Mouse (Mus musculus): ENCODE results near the gene Myo5c. TPM values are rescaled to one million over a fixed set of nuclear protein-coding genes. Genes with fewer than 3 reads are reported as not detected.

Gene Myo5c
- polyA plus RNA-seq, 1 experiment from 2014 or later, result 0.54 TPM

- H3K9me3 ChIP-seq, result no peaks in the 10 kb centered on the region
- H3K4me3 ChIP-seq, result no peak within 1 kb of the TSS
- peaks cover 22% of the 10 kb centered on the region for H3K36me3 ChIP-seq
- H3K4me1 ChIP-seq (replicated peaks), result no peaks in the 10 kb centered on the region
- no peak for ATAC-seq (ENCODE audit: low FRiP score, low read depth)
- H3K27me3 ChIP-seq, result no peaks in the 10 kb centered on the region
- H3K9ac ChIP-seq, result no peak within 1 kb of the TSS
- 92% methylated on average over 5 of the region's 5 CpGs for WGBS
- no peak within 1 kb of the TSS for H3K27ac ChIP-seq (replicated peaks)
- H3K4me2 ChIP-seq, result no peak within 1 kb of the TSS
Observed at GRCm38 (mm10) chr9:75347458-75347857, 115.6 kb downstream of the Myo5c start, which contains the start of gene Bcl2l10. TSS of gene Bcl2l10 (plus strand) at chr9:75347758.

- H3K9ac ChIP-seq, result no peak overlapping the region
- H3K4me2 ChIP-seq, result no peak overlapping the region
- no peaks in the 10 kb centered on the region for H3K4me1 ChIP-seq (replicated peaks)
- 93% methylated on average over 17 of the region's 17 CpGs for WGBS
- no peak overlapping the region for H3K4me3 ChIP-seq
- ATAC-seq (ENCODE audit: low FRiP score, low read depth), result no peak
- H3K27ac ChIP-seq (replicated peaks), result no peak overlapping the region
- H3K36me3 ChIP-seq, result peaks cover 16% of the 10 kb centered on the region
- no peaks in the 10 kb centered on the region for H3K27me3 ChIP-seq
- H3K9me3 ChIP-seq, result no peaks in the 10 kb centered on the region
Observed at GRCm38 (mm10) chr9:75348066-75348465, 116.2 kb downstream of the Myo5c start.

GRCm38 (mm10) chr9:75348641-75349040 is 116.8 kb downstream of the Myo5c start:
- no peak overlapping the region for H3K9ac ChIP-seq
- H3K4me2 ChIP-seq, result no peak overlapping the region
- no peaks in the 10 kb centered on the region for H3K9me3 ChIP-seq
- no peak overlapping the region for H3K4me3 ChIP-seq
- H3K27me3 ChIP-seq, result no peaks in the 10 kb centered on the region
- H3K27ac ChIP-seq (replicated peaks), result no peak overlapping the region
- peaks cover 14% of the 10 kb centered on the region; the same call in 1 of the 2 replicates for H3K36me3 ChIP-seq
- H3K4me1 ChIP-seq (replicated peaks), result no peaks in the 10 kb centered on the region
- no peak for ATAC-seq (ENCODE audit: low FRiP score, low read depth)
- WGBS, result 75% methylated on average over 3 of the region's 3 CpGs

GRCm38 (mm10) chr9:75353094-75353493 is 121.3 kb downstream of the Myo5c start:
- Histone ChIP-seq H3K9me3 (no peaks in the 10 kb centered on the region), H3K4me1 (replicated peaks) (no peaks in the 10 kb centered on the region), H3K36me3 (no peaks in the 10 kb centered on the region), H3K27ac (replicated peaks) (no peak overlapping the region), H3K4me2 (no peak overlapping the region), H3K4me3 (no peak overlapping the region), H3K9ac (no peak overlapping the region), H3K27me3 (no peaks in the 10 kb centered on the region)
- WGBS, result 81% methylated on average over 8 of the region's 8 CpGs
- no peak for ATAC-seq (ENCODE audit: low FRiP score, low read depth)

Other genes with a start within 250 kb of the Myo5c start
- gene Arpp19, start 194.4 kb upstream of the Myo5c start, polyA plus RNA-seq (2015; fragmentation: Nextera tagmentation; extraction: Ambion mirVana), result 197 and 204 TPM in 2 replicates
- gene Myo5a, start 161.0 kb upstream of the Myo5c start, polyA plus RNA-seq (2015; fragmentation: Nextera tagmentation; extraction: Ambion mirVana), result 34.2 and 41.1 TPM in 2 replicates
- gene Gnb5, start 74.3 kb downstream of the Myo5c start, polyA plus RNA-seq (2015; fragmentation: Nextera tagmentation; extraction: Ambion mirVana), result 81.3 and 83.9 TPM in 2 replicates
- not detected in 2 replicates for gene Bcl2l10, start 115.7 kb downstream of the Myo5c start, polyA plus RNA-seq (2015; fragmentation: Nextera tagmentation; extraction: Ambion mirVana)
- gene Mapk6, start 178.0 kb downstream of the Myo5c start, polyA plus RNA-seq (2015; fragmentation: Nextera tagmentation; extraction: Ambion mirVana), result 151 and 154 TPM in 2 replicates
- 39.8 and 46.4 TPM in 2 replicates for gene Leo1, start 209.5 kb downstream of the Myo5c start, polyA plus RNA-seq (2015; fragmentation: Nextera tagmentation; extraction: Ambion mirVana)

Data from hindbrain, embryonic 15.5 days (tissue).